Mouse (Mus musculus) forebrain, postnatal 0 days (tissue): ENCODE data around the gene Zbtb16. TPM values are rescaled to one million over a fixed set of nuclear protein-coding genes. Genes with fewer than 3 reads are reported as not detected.

ENCODE experiments used
- ATAC-seq: fragments of 200-750 bp; cut with Nextera tagmentation; 2 replicates; pipeline ENCODE4 v1.8.0; 2017; ENCODE audit warnings: mild to moderate bottlenecking, moderate library complexity
- DNase-seq: peaks from one replicate; pipeline ENCODE4 v3.0.0-alpha.2; 2015
- H3K27ac ChIP-seq: fragments of 300-500 bp; sonication (generic); 2 replicates; pipeline ENCODE4 v1.5.1; 2014; ENCODE audit warnings: low read depth, mild to moderate bottlenecking, antibody characterized with exemption, low read length, moderate library complexity, mixed read lengths
- H3K27me3 ChIP-seq: fragments of 300-500 bp; sonication (generic); 2 replicates; pipeline ENCODE4 v1.6.1; 2014; ENCODE audit warnings: mild to moderate bottlenecking, low read length, mixed read lengths; ENCODE audit not compliant: insufficient read depth
- H3K36me3 ChIP-seq: fragments of 300-500 bp; sonication (generic); 2 replicates; pipeline ENCODE4 v1.6.1; 2014; ENCODE audit warnings: mild to moderate bottlenecking, moderate library complexity; ENCODE audit not compliant: insufficient read depth
- H3K4me1 ChIP-seq: fragments of 300-500 bp; sonication (generic); 2 replicates; pipeline ENCODE4 v1.6.1; 2014; ENCODE audit warnings: antibody characterized with exemption; ENCODE audit not compliant: insufficient read depth
- H3K4me2 ChIP-seq: fragments of 300-500 bp; sonication (generic); 2 replicates; pipeline ENCODE4 v1.6.1; 2014; ENCODE audit warnings: low read depth, mild to moderate bottlenecking, moderate library complexity
- H3K4me3 ChIP-seq: fragments of 300-500 bp; sonication (generic); 2 replicates; pipeline ENCODE4 v1.5.1; 2014; ENCODE audit warnings: low read depth, low read length, mixed read lengths
- H3K9ac ChIP-seq: fragments of 300-500 bp; sonication (generic); 2 replicates; pipeline ENCODE4 v1.6.1; 2014; ENCODE audit warnings: mild to moderate bottlenecking
- H3K9me3 ChIP-seq: fragments of 300-500 bp; sonication (generic); 2 replicates; pipeline ENCODE4 v1.6.1; 2016; ENCODE audit warnings: low read length
- CTCF ChIP-seq: sonication (generic); IDR thresholded peaks from 2 replicates; pipeline ENCODE4 v1.5.1; 2016; ENCODE audit warnings: antibody characterized with exemption, control low read depth, low read depth
- WGBS: fragments of 180-500 bp; shearing (Covaris S2); extraction: QIAGEN DNeasy Blood & Tissue Kit; methylation state at CpG from one replicate; pipeline ENCODE4 v1.1.7; 2014; 5-methylcytosine and 5-hydroxymethylcytosine counted together
- polyA plus RNA-seq: library from polyadenylated mRNA; unstranded; fragments of >200 nt; fragmentation: Nextera tagmentation; extraction: Ambion mirVana; gene quantifications from 2 replicates; pipeline ENCODE4 v1.2.1, GENCODE M21; 2015
- total RNA-seq: library from RNA; depleted of rRNA; stranded (reverse); fragments of >200 nt; gene quantifications from 2 replicates; pipeline ENCODE4 v1.2.3, GENCODE M21; 2014

Gene Zbtb16
- total and polyA plus RNA-seq, 2 experiments from 2014 or later: 6.8 to 12.6 TPM

GRCm38 (mm10) chr9:48748216-48748615 is 87.8 kb downstream of the Zbtb16 start:
- no peak for TF ChIP-seq CTCF
- no peak overlapping the region for H3K4me2 ChIP-seq
- ATAC-seq (no peak), DNase-seq (no peak)
- WGBS: 87% methylated on average over 4 of the region's 4 CpGs
- H3K4me3 ChIP-seq: no peak overlapping the region
- no peak overlapping the region for H3K9ac ChIP-seq
- H3K4me1 ChIP-seq: peaks cover 3% of the 10 kb centered on the region; the same call in 1 of the 2 replicates
- no peak overlapping the region for H3K27ac ChIP-seq
- no peaks in the 10 kb centered on the region for H3K27me3 ChIP-seq
- H3K36me3 ChIP-seq: no peaks in the 10 kb centered on the region
- H3K9me3 ChIP-seq: no peaks in the 10 kb centered on the region

GRCm38 (mm10) chr9:48746506-48746905 is 89.5 kb downstream of the Zbtb16 start:
- no peak for TF ChIP-seq CTCF
- Histone ChIP-seq H3K36me3 (no peaks in the 10 kb centered on the region), H3K4me2 (no peak overlapping the region), H3K9ac (no peak overlapping the region), H3K4me3 (no peak overlapping the region), H3K4me1 (peaks cover 3% of the 10 kb centered on the region; the same call in 1 of the 2 replicates), H3K9me3 (no peaks in the 10 kb centered on the region), H3K27me3 (no peaks in the 10 kb centered on the region), H3K27ac (no peak overlapping the region)
- DNase-seq (no peak), ATAC-seq (no peak)
- WGBS: 95% methylated on average over 10 of the region's 10 CpGs

GRCm38 (mm10) chr9:48745347-48746119 is 90.5 kb downstream of the Zbtb16 start:
- WGBS: 64% methylated on average over 5 of the region's 5 CpGs
- H3K9ac ChIP-seq: no peak overlapping the region
- no peaks in the 10 kb centered on the region for H3K27me3 ChIP-seq
- no peak overlapping the region for H3K27ac ChIP-seq
- H3K4me2 ChIP-seq: no peak overlapping the region
- no peak overlapping the region for H3K4me3 ChIP-seq
- H3K36me3 ChIP-seq: no peaks in the 10 kb centered on the region
- no peak for TF ChIP-seq CTCF
- ATAC-seq (no peak), DNase-seq (no peak)
- H3K9me3 ChIP-seq: no peaks in the 10 kb centered on the region
- peaks cover 3% of the 10 kb centered on the region for H3K4me1 ChIP-seq

DNA sequence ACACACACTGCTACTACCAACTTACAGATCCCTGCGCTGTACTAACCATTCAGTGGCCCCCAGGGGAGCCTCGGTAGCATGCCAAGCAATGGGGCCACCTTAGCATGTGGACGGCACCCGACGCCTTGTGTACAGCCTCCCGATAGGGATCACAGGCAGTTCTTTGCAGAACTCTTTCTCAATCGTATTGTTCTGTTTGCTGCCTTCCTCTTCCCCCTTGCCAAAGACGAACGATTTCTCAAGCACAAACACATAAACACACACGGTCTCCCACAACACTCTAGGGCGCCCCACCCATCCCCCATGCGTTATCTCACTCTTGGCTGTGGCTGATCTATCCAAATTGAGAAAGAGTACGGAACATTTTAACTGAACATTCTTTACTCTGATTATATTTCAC is 91.1 kb downstream of the Zbtb16 start:
- no peak overlapping the region for H3K27ac ChIP-seq
- H3K36me3 ChIP-seq: no peaks in the 10 kb centered on the region
- no peak overlapping the region for H3K4me3 ChIP-seq
- no peak overlapping the region for H3K9ac ChIP-seq
- no peaks in the 10 kb centered on the region for H3K9me3 ChIP-seq
- H3K4me1 ChIP-seq: peaks cover 7% of the 10 kb centered on the region
- TF ChIP-seq CTCF: no peak
- no peaks in the 10 kb centered on the region for H3K27me3 ChIP-seq
- ATAC-seq: no peak
- whole genome bisulfite sequencing: 79% methylated on average over 13 of the region's 13 CpGs
- DNase-seq: no peak
- H3K4me2 ChIP-seq: no peak overlapping the region

- 76% methylated on average over 6 of the region's 6 CpGs for WGBS
- H3K4me3 ChIP-seq: no peak overlapping the region
- DNase-seq (no peak), ATAC-seq (no peak)
- H3K9ac ChIP-seq: no peak overlapping the region
- H3K9me3 ChIP-seq: no peaks in the 10 kb centered on the region
- no peak overlapping the region for H3K27ac ChIP-seq
- H3K27me3 ChIP-seq: no peaks in the 10 kb centered on the region
- no peak for TF ChIP-seq CTCF
- H3K4me1 ChIP-seq: peaks cover 7% of the 10 kb centered on the region
- no peak overlapping the region for H3K4me2 ChIP-seq
- H3K36me3 ChIP-seq: no peaks in the 10 kb centered on the region
Measured at GRCm38 (mm10) chr9:48744451-48744850, 91.6 kb downstream of the Zbtb16 start.

DNA sequence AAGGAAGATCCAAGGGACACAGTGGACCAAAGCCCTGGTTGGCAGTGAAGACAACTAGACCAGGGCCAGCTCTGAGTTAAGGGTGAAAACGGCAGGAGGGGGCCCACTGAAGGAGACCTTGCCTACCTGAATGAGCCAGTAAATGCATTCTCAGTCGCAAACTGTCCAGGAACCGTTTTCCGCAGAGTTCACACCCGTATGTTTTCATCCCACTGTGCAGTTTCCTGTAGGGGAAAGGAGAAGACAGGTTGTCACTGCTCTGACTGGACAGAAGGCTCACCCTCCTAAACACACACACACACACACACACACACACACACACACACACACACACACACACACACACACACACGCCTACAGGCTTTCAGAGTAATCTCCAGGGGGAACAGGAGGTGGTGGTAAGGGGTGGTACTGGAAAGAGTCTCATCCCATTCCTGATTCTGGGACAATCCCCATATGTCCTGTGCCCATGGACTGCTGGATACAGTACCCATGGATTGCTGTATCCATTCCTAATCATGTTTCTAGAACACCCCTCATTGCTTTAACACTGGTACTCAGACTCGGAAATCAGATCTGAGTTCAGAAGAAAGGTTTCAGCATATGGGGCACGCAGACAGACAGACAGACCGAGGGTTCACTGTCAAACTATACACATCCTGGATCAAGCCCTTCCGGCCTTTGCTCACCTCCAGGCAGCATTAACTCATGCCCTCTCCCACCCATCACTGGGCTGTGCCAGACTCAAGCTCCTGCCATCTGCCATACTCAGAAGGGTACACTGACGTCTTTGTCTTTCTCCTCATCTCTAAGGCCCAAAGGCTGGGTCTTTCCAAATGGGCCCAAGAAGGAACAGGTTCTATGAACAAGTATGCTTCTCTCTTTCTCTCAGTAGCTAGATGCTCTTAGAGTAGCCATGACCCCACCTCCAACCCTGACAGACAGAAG is 92.4 kb downstream of the Zbtb16 start:
- Histone ChIP-seq H3K4me1 (peaks cover 7% of the 10 kb centered on the region), H3K9ac (no peak overlapping the region), H3K4me3 (no peak overlapping the region), H3K27me3 (no peaks in the 10 kb centered on the region), H3K36me3 (no peaks in the 10 kb centered on the region), H3K4me2 (no peak overlapping the region), H3K27ac (no peak overlapping the region), H3K9me3 (no peaks in the 10 kb centered on the region)
- DNase-seq (no peak), ATAC-seq (no peak)
- 88% methylated on average over 11 of the region's 11 CpGs for WGBS
- TF ChIP-seq CTCF: no peak

- Histone ChIP-seq H3K4me1 (peaks cover 14% of the 10 kb centered on the region), H3K36me3 (no peaks in the 10 kb centered on the region), H3K9ac (no peak overlapping the region), H3K4me3 (no peak overlapping the region), H3K27ac (no peak overlapping the region), H3K27me3 (no peaks in the 10 kb centered on the region), H3K4me2 (no peak overlapping the region), H3K9me3 (no peaks in the 10 kb centered on the region)
- ATAC-seq (no peak), DNase-seq (no peak)
- no peak for TF ChIP-seq CTCF
- WGBS: 95% methylated on average over 7 of the region's 7 CpGs
Measured at GRCm38 (mm10) chr9:48742150-48742549, 93.9 kb downstream of the Zbtb16 start.
